Mouse (Mus musculus) liver, embryonic 14.5 days (tissue): Measurements from ENCODE around the gene Gnaq. TPM values are rescaled to one million over a fixed set of nuclear protein-coding genes. Genes with fewer than 3 reads are reported as not detected.

ENCODE experiments used
- ATAC-seq: fragments of 200-750 bp; cut with Nextera tagmentation; 2 replicates; pipeline ENCODE4 v1.8.0; 2017; ENCODE audit warnings: moderate number of reproducible peaks, mild to moderate bottlenecking, moderate library complexity; ENCODE audit not compliant: insufficient read depth
- DNase-seq, 3 experiments: peaks; one replicate each; pipeline ENCODE4 v3.0.0-alpha.2; 2012 to 2013; ENCODE audit warnings: low read depth in 3 of 3, low spot score in 3 of 3
- H3K27ac ChIP-seq: fragments of 300-500 bp; sonication (generic); 2 replicates; pipeline ENCODE4 v1.5.1; 2014; ENCODE audit warnings: moderate library complexity, mild to moderate bottlenecking, control low read depth, inconsistent platforms
- H3K27me3 ChIP-seq: fragments of 300-500 bp; sonication (generic); 2 replicates; pipeline ENCODE4 v1.6.1; 2014; ENCODE audit warnings: mild to moderate bottlenecking, low read length, moderate library complexity; ENCODE audit not compliant: control insufficient read depth, insufficient read depth
- H3K36me3 ChIP-seq: fragments of 300-500 bp; sonication (generic); replicated peaks from 2 replicates; pipeline ENCODE4 v1.6.1; 2014; ENCODE audit warnings: low read depth; ENCODE audit not compliant: control insufficient read depth, insufficient read depth
- H3K4me1 ChIP-seq, 2 experiments: fragments of 200-500 bp in 1 of 2; fragments of 300-500 bp in 1 of 2; sonication (generic) in 1 of 2; replicated peaks; 2 replicates each; pipeline ENCODE4 v1.6.1; 2012 to 2014; ENCODE audit warnings: antibody characterized with exemption in 1 of 2, inconsistent platforms in 1 of 2, low read length in 1 of 2; ENCODE audit not compliant: control insufficient read depth in 2 of 2, insufficient read depth in 2 of 2
- H3K4me2 ChIP-seq: fragments of 300-500 bp; sonication (generic); 2 replicates; pipeline ENCODE4 v1.6.1; 2014; ENCODE audit warnings: low read depth, mild to moderate bottlenecking, control low read depth, moderate library complexity
- H3K4me3 ChIP-seq, 2 experiments: fragments of 200-500 bp in 1 of 2; fragments of 300-500 bp in 1 of 2; sonication (generic) in 1 of 2; 2 replicates each; pipeline ENCODE4 v1.5.1; 2012 to 2014; ENCODE audit warnings: low read depth in 2 of 2, low read length in 2 of 2, mild to moderate bottlenecking in 2 of 2, control low read depth in 1 of 2, inconsistent platforms in 1 of 2, moderate library complexity in 1 of 2; ENCODE audit not compliant: insufficient read depth in 1 of 2
- H3K9ac ChIP-seq: fragments of 300-500 bp; sonication (generic); replicated peaks from 2 replicates; pipeline ENCODE4 v1.6.1; 2014; ENCODE audit warnings: mild to moderate bottlenecking, control low read depth, moderate library complexity
- H3K9me3 ChIP-seq: fragments of 300-500 bp; sonication (generic); 2 replicates; pipeline ENCODE4 v1.6.1; 2016; ENCODE audit warnings: low read length, mixed read lengths; ENCODE audit not compliant: control insufficient read depth
- CTCF ChIP-seq: IDR thresholded peaks from 2 replicates; pipeline ENCODE4 v1.5.1; 2016; ENCODE audit warnings: antibody characterized with exemption, low read depth, control low read depth
- EP300 ChIP-seq: IDR thresholded peaks from 2 replicates; pipeline ENCODE4 v1.6.1; 2016; ENCODE audit warnings: antibody characterized with exemption, low read depth
- WGBS: fragments of 180-500 bp; shearing (Covaris S2); extraction: QIAGEN DNeasy Blood & Tissue Kit; methylation state at CpG from one replicate; pipeline ENCODE4 v1.1.7; 2014; ENCODE audit not compliant: insufficient replicate concordance; 5-methylcytosine and 5-hydroxymethylcytosine counted together
- polyA plus RNA-seq, 2 experiments: library from polyadenylated mRNA; depleted of rRNA in 1 of 2; stranded (reverse) in 1 of 2; unstranded in 1 of 2; fragments of >200 nt; fragmentation: Nextera tagmentation in 1 of 2; extraction: Ambion mirVana in 1 of 2; gene quantifications; 2 replicates each; pipeline versions ENCODE4 v1.2.1 to v1.2.3; 2012 to 2014

The Gnaq gene
- polyA plus RNA-seq, 2 experiments: 1.7 to 2.7 TPM

GRCm38 (mm10) chr19:16140710-16141109 is 8.1 kb downstream of the Gnaq start:
- Histone ChIP-seq H3K36me3 (no peaks in the 10 kb centered on the region), H3K9ac (no peak overlapping the region), H3K4me3 (no peak overlapping the region), H3K27me3 (no peaks in the 10 kb centered on the region), H3K4me1 (peaks cover 2 to 39% of the 10 kb centered on the region in 2 experiments; a peak in 2 of 4 replicates), H3K27ac (no peak overlapping the region), H3K4me2 (peak overlapping the region; percentile 7; the same call in 1 of the 2 replicates), H3K9me3 (no peaks in the 10 kb centered on the region)
- TF ChIP-seq CTCF: no peak
- no peak for TF ChIP-seq EP300
- DNase-seq (peak in 1 of 3 experiments; percentile 32), ATAC-seq (no peak)
- 16% methylated on average over 4 of the region's 4 CpGs for WGBS

DNA sequence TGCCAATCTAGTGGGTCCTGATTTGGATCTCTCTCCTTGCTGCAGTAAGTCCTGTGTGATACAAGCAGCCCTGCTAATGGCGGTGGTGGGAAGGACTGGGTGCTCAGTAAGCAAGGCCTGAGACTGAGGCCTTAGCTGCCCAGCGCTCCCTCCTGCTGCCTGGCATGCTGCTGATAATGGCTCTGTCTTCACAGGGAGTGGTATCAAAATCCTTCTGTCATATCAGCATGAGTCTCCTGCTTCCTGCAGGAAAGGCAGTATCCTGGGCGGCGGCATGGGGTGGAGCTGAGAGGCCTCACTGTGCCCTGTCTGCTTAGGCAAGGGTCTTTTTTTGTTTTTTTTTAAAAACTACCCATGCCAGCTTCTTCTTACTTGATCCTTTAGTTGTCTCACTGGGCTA is 9.2 kb downstream of the Gnaq start:
- Histone ChIP-seq H3K4me2 (no peak overlapping the region), H3K4me1 (peaks cover 2 to 39% of the 10 kb centered on the region in 2 experiments; a peak in 2 of 4 replicates), H3K4me3 (no peak overlapping the region), H3K27me3 (no peaks in the 10 kb centered on the region), H3K36me3 (no peaks in the 10 kb centered on the region), H3K9ac (no peak overlapping the region), H3K9me3 (no peaks in the 10 kb centered on the region), H3K27ac (no peak overlapping the region)
- TF ChIP-seq EP300 (peak; percentile 45; the same call in 1 of the 2 replicates), CTCF (no peak)
- DNase-seq (peak in 1 of 3 experiments; percentile 22), ATAC-seq (peak; percentile 71)
- 16% methylated on average over 4 of the region's 4 CpGs for WGBS

- Histone ChIP-seq H3K27ac (no peak overlapping the region), H3K9me3 (no peaks in the 10 kb centered on the region), H3K9ac (no peak overlapping the region), H3K27me3 (no peaks in the 10 kb centered on the region), H3K4me2 (no peak overlapping the region), H3K36me3 (no peaks in the 10 kb centered on the region), H3K4me3 (no peak overlapping the region), H3K4me1 (peaks cover 2 to 39% of the 10 kb centered on the region in 2 experiments; a peak in 2 of 4 replicates)
- WGBS: 55% methylated on average over 10 of the region's 10 CpGs
- TF ChIP-seq CTCF (no peak), EP300 (no peak)
- ATAC-seq (no peak), DNase-seq (no peak)
Measured at GRCm38 (mm10) chr19:16142990-16143389, 10.4 kb downstream of the Gnaq start.

- 76% methylated on average over 6 of the region's 6 CpGs for WGBS
- H3K4me1 ChIP-seq: peaks cover 0 to 15% of the 10 kb centered on the region in 2 experiments; a peak in 2 of 4 replicates
- no peak overlapping the region for H3K27ac ChIP-seq
- no peaks in the 10 kb centered on the region for H3K9me3 ChIP-seq
- no peak overlapping the region for H3K4me3 ChIP-seq
- H3K27me3 ChIP-seq: no peaks in the 10 kb centered on the region
- H3K9ac ChIP-seq: no peak overlapping the region
- no peak overlapping the region for H3K4me2 ChIP-seq
- H3K36me3 ChIP-seq: no peaks in the 10 kb centered on the region
- DNase-seq: no peak
- TF ChIP-seq EP300 (no peak), CTCF (no peak)
- no peak for ATAC-seq
Measured at GRCm38 (mm10) chr19:16147446-16147845, 14.8 kb downstream of the Gnaq start.

DNA sequence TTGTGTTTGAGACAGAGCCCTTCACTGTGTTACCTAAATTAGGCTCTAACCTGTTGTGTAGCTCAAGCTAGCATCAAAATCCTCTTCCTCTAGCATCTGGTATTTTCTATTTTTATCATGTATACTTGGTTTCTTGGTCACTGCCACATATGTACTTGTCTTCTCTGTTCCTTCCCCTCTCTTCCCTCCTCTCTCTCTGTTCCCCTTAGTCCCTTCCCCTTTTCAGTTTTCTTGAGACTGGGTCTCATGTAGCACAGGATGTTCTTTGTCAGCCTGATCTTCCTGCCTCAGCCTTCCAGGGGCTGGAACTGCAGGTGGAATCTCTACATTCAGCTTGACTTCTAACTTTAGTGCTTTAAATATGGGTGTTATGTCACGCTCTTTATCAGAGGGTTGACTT is 16.5 kb downstream of the Gnaq start:
- no peak for ATAC-seq
- no peak for DNase-seq
- Histone ChIP-seq H3K9ac (no peak overlapping the region), H3K4me2 (no peak overlapping the region), H3K4me3 (no peak overlapping the region), H3K36me3 (no peaks in the 10 kb centered on the region), H3K27ac (no peak overlapping the region), H3K27me3 (no peaks in the 10 kb centered on the region), H3K9me3 (no peaks in the 10 kb centered on the region), H3K4me1 (peaks cover 0 to 4% of the 10 kb centered on the region in 2 experiments; a peak in 2 of 4 replicates)
- no peak for TF ChIP-seq CTCF
- TF ChIP-seq EP300: no peak
- 49% methylated on average over 1 of the region's 1 CpGs for WGBS
